Mouse (Mus musculus): Measurements from ENCODE around the gene Trib3.
"Not testable (repeated sequence)": the region's sequence is repeated elsewhere in the genome, so short reads cannot be mapped to it uniquely, and the experiment has no call there.

The Trib3 gene

GRCm38 (mm10) chr2:152307186-152307585, 36.6 kb downstream of the Trib3 start:
- DNase-seq = no peak

GRCm38 (mm10) chr2:152305480-152305879, 38.4 kb downstream of the Trib3 start:
- no peak for DNase-seq

GRCm38 (mm10) chr2:152303781-152304180, 40.1 kb downstream of the Trib3 start:
- no peak for DNase-seq

GRCm38 (mm10) chr2:152302862-152303261, 41.0 kb downstream of the Trib3 start:
- DNase-seq = no peak

DNA sequence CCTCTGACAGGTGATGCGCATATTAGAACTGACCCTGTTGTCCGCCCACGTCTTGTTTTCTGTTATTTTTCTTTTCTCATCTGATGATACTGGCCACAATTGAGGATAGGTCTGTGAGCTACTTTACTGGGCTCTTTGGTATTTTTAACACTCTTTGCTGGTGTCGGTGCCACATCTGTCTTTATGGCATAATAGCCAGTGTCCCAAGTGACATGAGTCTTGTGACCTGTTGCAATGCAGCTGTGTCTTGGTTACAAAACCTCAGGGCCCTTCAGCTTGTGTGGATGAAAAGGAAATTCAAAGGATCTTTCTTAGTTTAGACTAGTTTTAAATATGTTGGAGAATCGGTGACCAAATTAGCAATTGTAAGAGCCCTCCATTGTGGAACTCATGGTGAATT, 49.3 kb downstream of the Trib3 start:
- no peak for DNase-seq

DNA sequence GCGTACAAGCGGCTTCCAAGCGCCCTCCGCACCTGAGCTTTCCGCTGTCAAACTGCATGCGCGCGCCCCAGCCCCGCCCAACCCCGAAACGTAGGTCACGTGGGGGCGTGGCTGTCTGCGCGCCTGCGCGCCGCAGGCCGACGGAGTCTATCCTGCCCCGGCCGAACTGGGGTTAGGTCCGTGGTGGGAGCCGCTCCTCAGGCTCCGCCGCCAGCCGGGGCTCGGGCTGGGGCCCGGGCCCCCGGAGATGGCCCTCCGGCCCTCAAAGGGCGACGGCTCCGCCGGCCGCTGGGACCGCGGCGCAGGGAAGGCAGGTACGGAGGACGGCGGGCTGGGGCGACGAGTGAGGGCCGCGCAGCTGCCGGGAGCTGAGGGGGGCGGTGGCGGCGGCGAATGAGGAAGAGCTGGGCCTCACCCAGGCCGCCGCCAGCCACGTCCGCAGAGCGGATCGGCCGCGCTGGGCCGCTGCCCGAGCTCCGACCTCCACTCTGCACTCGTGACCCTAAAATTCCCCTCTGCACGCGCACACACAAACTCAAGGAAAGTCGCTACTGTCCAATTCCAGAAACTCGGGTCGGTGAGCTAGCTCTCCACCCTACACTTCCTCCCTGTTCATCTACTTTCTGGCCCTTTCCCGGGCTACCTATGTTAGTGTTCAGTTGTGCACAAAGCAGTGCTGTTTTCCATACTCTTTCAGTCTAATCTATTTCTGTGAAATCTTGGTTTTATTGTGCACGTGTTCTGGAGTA, 49.9 kb downstream of the Trib3 start, which contains the start of gene Tbc1d20:
Gene Tbc1d20, plus strand, starts transcription at position 102 of the 749 bp plus-strand sequence.
- DNase-seq = peak; percentile 95

GRCm38 (mm10) chr2:152293179-152293726, 50.6 kb downstream of the Trib3 start:
- DNase-seq = no peak

GRCm38 (mm10) chr2:152292475-152292874, 51.4 kb downstream of the Trib3 start:
- no peak for DNase-seq

GRCm38 (mm10) chr2:152289623-152290022, 54.2 kb downstream of the Trib3 start:
- not testable (repeated sequence) for DNase-seq

DNA sequence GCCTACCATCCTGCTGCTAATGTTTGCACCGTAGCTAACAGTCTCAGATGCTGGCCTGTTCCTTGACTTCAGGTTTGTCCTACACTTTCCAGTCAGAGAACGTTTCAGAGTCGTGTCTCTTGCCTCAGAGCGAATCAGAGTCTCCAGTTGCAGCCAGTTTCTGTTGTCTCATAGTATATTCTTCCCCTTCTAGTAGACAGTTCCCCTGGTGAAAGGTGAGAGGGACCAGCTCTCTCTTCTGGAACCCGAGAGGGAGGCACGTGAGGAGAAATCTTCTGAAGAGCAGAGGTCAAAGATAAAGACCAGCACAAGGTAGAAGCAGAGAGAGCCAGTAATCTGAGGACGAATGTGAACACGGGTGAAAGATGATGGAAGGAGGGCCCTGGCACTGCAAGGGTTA, 55.8 kb downstream of the Trib3 start:
- no peak for DNase-seq

- DNase-seq = no peak
Observed at GRCm38 (mm10) chr2:152287560-152287959, 56.3 kb downstream of the Trib3 start.
